Mouse (Mus musculus): ENCODE measurements around the gene Rnf220. TPM values are rescaled to one million over a fixed set of nuclear protein-coding genes. Genes with fewer than 3 reads are reported as not detected.
A peak's percentile ranks its signal among the peaks of the same experiment; 100 is the strongest.

The Rnf220 gene
- polyA plus RNA-seq, 1 experiment from 2014 or later: 55.9 TPM

DNA sequence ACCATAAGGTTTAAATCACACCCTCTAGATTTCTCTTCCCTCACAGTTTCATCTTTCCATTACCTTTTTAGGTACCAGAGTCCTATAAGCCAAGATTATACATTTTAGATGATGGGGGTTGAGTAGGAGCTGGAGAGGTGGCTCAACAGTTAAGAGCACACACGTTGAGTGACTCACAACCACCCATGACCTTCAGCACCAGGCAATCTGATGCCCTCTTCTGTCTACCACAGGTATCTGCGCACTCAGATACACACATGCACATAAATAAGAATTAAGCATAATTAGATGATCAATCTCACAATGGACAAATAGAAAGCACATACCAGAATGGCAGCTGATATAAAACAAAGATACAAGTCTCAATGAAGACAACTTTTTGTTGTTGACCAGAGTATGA, 24.5 kb upstream of the Rnf220 start:
- ATAC-seq: no peak
- WGBS (ENCODE audit: insufficient replicate concordance): 42% methylated on average over 2 of the region's 2 CpGs
- peaks cover 20% of the 10 kb centered on the region; the same call in 1 of the 2 replicates for H3K27me3 ChIP-seq (replicated peaks)
- no peak overlapping the region for H3K4me2 ChIP-seq
- H3K27ac ChIP-seq: no peak overlapping the region
- no peak overlapping the region for H3K9ac ChIP-seq
- H3K4me1 ChIP-seq: peaks cover 24% of the 10 kb centered on the region
- no peaks in the 10 kb centered on the region for H3K9me3 ChIP-seq (replicated peaks)
- H3K4me3 ChIP-seq: no peak overlapping the region
- H3K36me3 ChIP-seq: no peaks in the 10 kb centered on the region

DNA sequence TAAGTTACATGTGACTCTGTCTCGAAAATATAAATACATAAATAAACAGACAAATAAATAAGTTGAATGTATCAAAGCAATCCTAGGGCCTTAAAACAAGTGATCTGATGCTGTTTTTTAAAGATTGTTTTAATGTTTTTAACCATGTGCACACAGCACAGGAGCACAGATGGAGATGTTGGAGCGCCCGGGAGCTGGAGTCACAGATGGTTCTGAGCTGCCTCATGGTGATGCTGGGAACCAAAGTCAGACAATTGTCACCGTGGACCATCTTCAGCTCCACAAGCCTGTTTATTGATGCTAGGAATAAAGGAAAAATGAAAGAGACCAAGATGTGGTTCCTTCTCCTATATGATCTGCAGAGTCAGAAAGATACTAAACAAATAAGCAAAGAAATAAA, 21.4 kb upstream of the Rnf220 start:
- ATAC-seq: no peak
- H3K4me2 ChIP-seq: no peak overlapping the region
- no peaks in the 10 kb centered on the region for H3K4me1 ChIP-seq
- H3K4me3 ChIP-seq: no peak overlapping the region
- H3K27me3 ChIP-seq (replicated peaks): peaks cover 17% of the 10 kb centered on the region
- no peak overlapping the region for H3K9ac ChIP-seq
- 80% methylated on average over 4 of the region's 4 CpGs for WGBS (ENCODE audit: insufficient replicate concordance)
- H3K27ac ChIP-seq: no peak overlapping the region
- H3K36me3 ChIP-seq: no peaks in the 10 kb centered on the region
- H3K9me3 ChIP-seq (replicated peaks): no peaks in the 10 kb centered on the region

DNA sequence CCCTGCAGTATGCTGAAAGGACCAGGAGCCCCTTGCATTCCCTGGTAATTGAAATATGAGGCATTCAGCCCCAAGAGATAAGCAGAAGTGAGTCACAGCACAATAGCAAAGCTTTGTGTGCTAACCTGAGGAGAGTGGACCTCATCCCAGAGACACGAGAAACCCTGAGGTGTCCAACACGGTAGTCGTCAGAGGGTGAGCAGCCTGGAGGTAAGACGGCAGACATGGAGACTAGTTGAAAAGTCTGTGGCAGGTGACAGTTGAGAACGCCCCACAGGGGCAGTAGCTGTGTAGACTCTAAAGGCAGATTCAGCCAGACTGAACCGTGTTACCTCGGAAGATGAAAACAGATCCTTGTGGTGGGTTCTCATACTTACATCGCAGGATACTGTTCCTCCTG, 2.2 kb upstream of the Rnf220 start:
- ATAC-seq: no peak
- WGBS (ENCODE audit: insufficient replicate concordance): 73% methylated on average over 8 of the region's 8 CpGs
- Histone ChIP-seq H3K9me3 (replicated peaks) (peaks cover 6% of the 10 kb centered on the region), H3K4me3 (no peak overlapping the region), H3K27me3 (replicated peaks) (peaks cover 68% of the 10 kb centered on the region), H3K9ac (no peak overlapping the region), H3K4me1 (peaks cover 27% of the 10 kb centered on the region), H3K36me3 (no peaks in the 10 kb centered on the region), H3K27ac (no peak overlapping the region), H3K4me2 (no peak overlapping the region)

DNA sequence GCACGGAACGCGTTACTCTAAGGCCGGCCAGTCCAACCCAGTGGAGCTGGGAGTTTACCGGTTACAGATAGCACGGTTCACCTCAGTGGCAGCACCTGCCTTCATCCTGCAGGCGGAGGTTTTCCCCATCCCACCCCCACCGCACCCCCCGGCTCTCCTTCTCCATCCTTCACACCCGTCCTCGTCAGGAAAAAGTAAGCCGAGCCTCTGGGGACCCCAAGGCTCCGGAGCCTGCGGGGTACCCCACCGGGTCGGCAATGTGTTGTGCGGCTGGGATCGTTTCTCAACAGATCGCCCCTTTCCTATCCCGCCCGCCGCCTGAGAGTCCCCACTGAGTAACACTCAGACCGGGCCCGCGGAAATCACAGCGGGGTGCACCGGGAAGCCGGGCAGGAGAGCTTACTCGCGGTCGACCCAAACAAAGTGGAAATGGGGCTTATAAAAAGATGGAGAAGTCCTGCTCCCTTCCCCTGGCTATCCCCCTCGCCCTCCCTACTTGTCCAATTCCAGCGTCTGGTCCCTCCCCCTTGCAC, 917 bp downstream of the Rnf220 start:
- no peaks in the 10 kb centered on the region for H3K36me3 ChIP-seq
- H3K27me3 ChIP-seq (replicated peaks): peaks cover 89% of the 10 kb centered on the region
- under 1% methylated on average over 33 of the region's 33 CpGs for WGBS (ENCODE audit: insufficient replicate concordance)
- peak overlapping the region; percentile 85 for H3K4me2 ChIP-seq
- ATAC-seq: no peak
- peak overlapping the region; percentile 41; the same call in 1 of the 2 replicates for H3K9ac ChIP-seq
- peak overlapping the region; percentile 57 for H3K4me3 ChIP-seq
- H3K4me1 ChIP-seq: peaks cover 33% of the 10 kb centered on the region
- H3K27ac ChIP-seq: no peak overlapping the region
- no peaks in the 10 kb centered on the region for H3K9me3 ChIP-seq (replicated peaks)

DNA sequence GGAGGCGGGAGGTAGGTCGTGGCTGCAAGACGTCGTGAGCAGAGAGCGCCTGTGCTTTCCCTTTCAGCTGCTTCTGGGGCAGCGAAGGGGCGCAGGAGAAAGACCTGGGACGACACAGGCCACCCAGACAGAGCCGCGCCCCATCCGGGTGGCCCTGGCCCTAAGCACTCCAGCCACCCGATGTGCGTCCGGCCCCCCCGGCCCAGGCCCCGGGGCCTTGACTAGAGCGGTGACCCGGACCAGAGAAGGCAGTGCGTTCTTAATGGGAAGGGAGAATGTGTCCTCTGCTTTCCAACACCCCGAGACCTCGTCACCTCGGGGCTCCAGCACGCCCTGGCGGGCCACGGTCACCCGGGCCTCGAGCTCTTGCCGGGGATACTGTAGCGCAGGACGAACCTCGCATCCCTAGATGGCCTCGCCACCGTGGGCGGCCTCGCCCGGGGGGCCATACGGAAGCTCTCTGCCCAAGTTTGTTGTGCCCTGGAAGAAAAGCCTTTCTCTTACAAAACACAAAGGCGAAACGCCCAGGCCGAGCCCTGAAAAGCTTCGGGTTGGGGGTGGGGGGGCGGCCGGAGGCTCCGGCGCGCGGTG, 1.8 kb downstream of the Rnf220 start:
- peak; percentile 28; the same call in 1 of the 2 replicates for ATAC-seq
- H3K9me3 ChIP-seq (replicated peaks): no peaks in the 10 kb centered on the region
- no peaks in the 10 kb centered on the region for H3K36me3 ChIP-seq
- peak overlapping the region; percentile 57 for H3K4me3 ChIP-seq
- peaks cover 33% of the 10 kb centered on the region for H3K4me1 ChIP-seq
- peak overlapping the region; percentile 85 for H3K4me2 ChIP-seq
- WGBS (ENCODE audit: insufficient replicate concordance): under 1% methylated on average over 47 of the region's 47 CpGs
- H3K27me3 ChIP-seq (replicated peaks): peaks cover 98% of the 10 kb centered on the region
- H3K9ac ChIP-seq: peak overlapping the region; percentile 62
- H3K27ac ChIP-seq: no peak overlapping the region

DNA sequence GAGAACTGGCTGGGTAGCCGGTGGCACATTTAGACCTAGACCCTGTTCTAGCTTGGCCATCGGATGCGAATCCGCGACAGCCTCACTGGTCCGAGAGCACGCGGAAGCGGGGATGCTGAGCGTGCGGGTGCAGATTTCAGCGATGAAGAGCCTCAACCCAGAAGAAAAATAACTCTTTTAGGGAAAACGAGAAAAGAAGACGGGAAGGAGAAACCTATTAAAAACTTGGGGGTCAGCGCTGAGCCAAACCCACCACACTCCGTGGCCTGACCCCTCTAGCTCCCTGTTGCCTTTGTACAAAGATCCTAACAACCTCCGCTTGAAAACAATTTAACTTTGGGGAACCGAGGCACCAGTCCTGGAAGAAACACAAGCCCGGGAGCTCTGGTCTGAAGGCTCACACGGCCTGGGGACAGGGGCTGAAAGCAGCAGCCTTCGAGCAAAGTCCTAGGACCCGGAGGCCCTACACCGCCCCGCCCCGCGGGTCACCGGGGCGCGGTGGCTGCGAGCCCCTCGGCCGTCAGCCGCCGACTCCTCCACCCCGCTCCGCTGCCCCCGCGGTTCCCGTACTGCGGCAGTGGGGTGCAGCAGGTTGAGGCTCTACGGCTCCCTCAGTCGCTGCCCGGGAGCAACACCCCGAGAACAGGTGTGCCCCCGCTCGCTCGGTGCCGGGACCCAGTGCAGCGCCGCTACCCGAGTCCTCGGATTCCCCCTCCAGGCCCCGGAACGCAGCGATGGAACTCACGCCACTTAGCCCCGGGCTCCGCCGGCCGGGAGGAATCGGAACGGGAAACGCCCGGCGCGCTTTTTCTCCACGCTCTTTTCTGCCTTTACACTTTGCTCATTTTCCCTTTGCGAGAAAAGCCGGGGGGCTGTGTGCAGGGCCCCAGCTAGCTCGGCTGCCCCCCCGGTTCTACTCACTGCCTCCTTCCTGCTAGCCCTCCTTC, 2.7 kb downstream of the Rnf220 start:
- Histone ChIP-seq H3K27ac (no peak overlapping the region; the same call in 1 of the 2 replicates), H3K9me3 (replicated peaks) (no peaks in the 10 kb centered on the region), H3K36me3 (no peaks in the 10 kb centered on the region), H3K9ac (peak overlapping the region; percentile 62), H3K27me3 (replicated peaks) (peaks cover 98% of the 10 kb centered on the region), H3K4me2 (peak overlapping the region; percentile 85), H3K4me3 (peak overlapping the region; percentile 57), H3K4me1 (peaks cover 33% of the 10 kb centered on the region)
- WGBS (ENCODE audit: insufficient replicate concordance): 1% methylated on average over 71 of the region's 71 CpGs
- ATAC-seq: peak; percentile 19; the same call in 1 of the 2 replicates

DNA sequence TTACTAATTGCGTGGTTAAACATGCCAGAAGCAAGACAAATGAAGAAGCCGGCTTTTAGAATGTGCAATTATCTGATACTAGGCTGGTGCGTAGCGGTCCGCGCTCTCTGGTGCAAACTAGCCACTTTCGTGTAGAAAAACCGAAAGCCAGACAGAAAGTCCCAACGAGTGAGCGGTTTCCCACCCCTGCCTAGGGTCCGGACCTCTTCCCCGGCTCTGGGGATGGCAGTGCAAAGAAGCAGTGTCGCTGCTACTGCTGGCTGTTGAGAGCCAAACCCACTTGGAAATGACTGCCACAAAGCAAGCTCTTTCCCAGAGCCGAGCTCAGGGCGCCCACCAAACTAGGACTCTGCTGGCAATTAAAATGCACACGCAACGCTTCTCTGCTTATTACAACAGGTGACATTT, 3.7 kb downstream of the Rnf220 start:
- Histone ChIP-seq H3K36me3 (no peaks in the 10 kb centered on the region), H3K27ac (no peak overlapping the region), H3K4me2 (peak overlapping the region; percentile 85), H3K4me3 (peak overlapping the region; percentile 57), H3K9me3 (replicated peaks) (no peaks in the 10 kb centered on the region), H3K27me3 (replicated peaks) (peaks cover 97% of the 10 kb centered on the region), H3K4me1 (peaks cover 33% of the 10 kb centered on the region), H3K9ac (peak overlapping the region; percentile 42; the same call in 1 of the 2 replicates)
- 2% methylated on average over 17 of the region's 17 CpGs for WGBS (ENCODE audit: insufficient replicate concordance)
- no peak for ATAC-seq

DNA sequence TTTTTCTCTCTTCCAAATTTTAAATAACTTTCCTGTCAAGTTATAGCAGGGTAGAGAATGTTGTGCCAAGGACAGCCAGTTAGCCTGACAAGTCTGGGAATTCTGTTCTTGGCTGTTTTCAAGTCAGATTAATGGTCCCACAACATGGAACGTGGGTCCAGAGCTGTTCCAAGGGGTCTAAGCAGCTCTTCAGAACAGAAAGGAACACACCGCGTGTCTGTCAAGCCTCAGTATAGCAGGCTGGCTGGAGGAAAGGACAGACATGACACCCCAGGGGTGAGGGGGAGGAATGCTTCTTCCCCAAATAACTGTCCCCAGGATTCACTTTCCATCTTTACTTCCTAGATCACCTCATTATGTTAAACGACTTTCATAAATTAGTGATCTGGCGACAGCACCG, 5.0 kb downstream of the Rnf220 start:
- no peak overlapping the region for H3K4me3 ChIP-seq
- H3K27ac ChIP-seq: no peak overlapping the region
- no peaks in the 10 kb centered on the region for H3K9me3 ChIP-seq (replicated peaks)
- no peak for ATAC-seq
- H3K36me3 ChIP-seq: no peaks in the 10 kb centered on the region
- no peak overlapping the region for H3K9ac ChIP-seq
- H3K4me2 ChIP-seq: no peak overlapping the region
- H3K4me1 ChIP-seq: peaks cover 35% of the 10 kb centered on the region
- 61% methylated on average over 6 of the region's 6 CpGs for WGBS (ENCODE audit: insufficient replicate concordance)
- peaks cover 98% of the 10 kb centered on the region for H3K27me3 ChIP-seq (replicated peaks)

DNA sequence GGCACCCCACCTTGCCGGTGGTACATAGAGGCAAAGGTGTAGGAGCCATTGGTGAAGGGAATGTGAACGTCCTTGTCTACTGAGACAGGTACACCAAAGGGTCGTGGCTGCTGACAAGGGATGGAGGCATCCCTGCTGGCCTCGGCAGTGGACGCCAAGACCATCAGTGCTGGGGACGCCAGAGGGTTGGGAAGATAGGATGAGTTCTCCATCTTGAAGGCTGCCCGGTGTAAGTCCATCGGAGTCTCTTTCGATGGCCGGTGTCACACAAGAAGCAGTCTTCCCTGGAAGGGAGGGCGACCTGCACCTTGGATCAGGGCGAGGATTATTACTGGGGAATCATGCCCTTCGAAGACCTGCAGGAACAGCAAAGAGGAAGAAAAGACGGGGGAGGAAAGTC, 6.9 kb downstream of the Rnf220 start:
- Histone ChIP-seq H3K27me3 (replicated peaks) (peaks cover 98% of the 10 kb centered on the region), H3K9ac (no peak overlapping the region), H3K36me3 (no peaks in the 10 kb centered on the region), H3K4me3 (no peak overlapping the region), H3K4me1 (peaks cover 32% of the 10 kb centered on the region), H3K9me3 (replicated peaks) (no peaks in the 10 kb centered on the region), H3K4me2 (no peak overlapping the region), H3K27ac (no peak overlapping the region)
- WGBS (ENCODE audit: insufficient replicate concordance): 72% methylated on average over 14 of the region's 14 CpGs
- no peak for ATAC-seq

DNA sequence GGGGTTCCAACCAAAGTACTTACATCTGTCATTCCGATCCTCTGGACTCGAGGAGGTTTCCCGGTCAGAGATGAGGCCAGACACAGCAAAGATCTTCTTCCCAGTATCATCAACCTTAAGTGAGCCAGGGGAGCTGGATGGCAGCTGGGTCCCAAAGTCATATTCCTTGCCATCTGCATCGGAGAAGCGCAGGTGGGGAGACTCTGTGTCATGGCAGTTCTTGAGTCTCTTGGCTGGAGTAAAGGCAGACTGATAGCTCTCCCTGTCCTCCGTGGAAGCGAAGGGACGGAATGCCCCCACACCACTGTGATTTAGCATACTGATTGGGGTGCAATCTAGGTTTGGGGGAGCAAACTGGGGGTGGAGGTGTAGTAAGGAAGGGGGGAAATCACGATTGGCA, 7.3 kb downstream of the Rnf220 start:
- H3K27me3 ChIP-seq (replicated peaks): peaks cover 98% of the 10 kb centered on the region
- H3K4me3 ChIP-seq: no peak overlapping the region
- H3K27ac ChIP-seq: no peak overlapping the region
- no peak overlapping the region for H3K4me2 ChIP-seq
- no peaks in the 10 kb centered on the region for H3K36me3 ChIP-seq
- no peaks in the 10 kb centered on the region for H3K9me3 ChIP-seq (replicated peaks)
- H3K9ac ChIP-seq: no peak overlapping the region
- peaks cover 32% of the 10 kb centered on the region for H3K4me1 ChIP-seq
- no peak for ATAC-seq
- WGBS (ENCODE audit: insufficient replicate concordance): 85% methylated on average over 9 of the region's 9 CpGs

DNA sequence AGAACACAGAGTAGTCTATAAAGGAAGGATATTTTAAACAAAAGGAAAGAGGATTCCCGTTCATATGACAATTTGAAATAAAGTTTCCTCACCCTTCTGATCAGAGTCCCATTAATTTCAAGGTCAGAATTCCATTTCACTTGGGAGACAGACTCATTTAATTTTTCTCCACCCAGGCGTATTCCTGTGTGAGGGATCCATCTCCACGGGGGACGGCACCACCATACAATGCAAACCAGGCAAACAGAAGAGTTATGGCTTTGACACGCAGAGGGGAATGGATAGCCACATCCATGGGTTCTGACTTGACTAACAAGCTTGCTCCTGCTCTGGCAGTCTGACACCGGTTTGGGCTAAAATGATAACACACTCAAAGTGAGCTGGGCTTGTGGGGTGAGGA, 9.4 kb downstream of the Rnf220 start:
- Histone ChIP-seq H3K9me3 (replicated peaks) (no peaks in the 10 kb centered on the region), H3K27me3 (replicated peaks) (peaks cover 82% of the 10 kb centered on the region), H3K9ac (no peak overlapping the region), H3K36me3 (no peaks in the 10 kb centered on the region), H3K27ac (no peak overlapping the region), H3K4me1 (peaks cover 39% of the 10 kb centered on the region), H3K4me2 (no peak overlapping the region), H3K4me3 (no peak overlapping the region)
- WGBS (ENCODE audit: insufficient replicate concordance): 66% methylated on average over 6 of the region's 6 CpGs
- ATAC-seq: no peak

DNA sequence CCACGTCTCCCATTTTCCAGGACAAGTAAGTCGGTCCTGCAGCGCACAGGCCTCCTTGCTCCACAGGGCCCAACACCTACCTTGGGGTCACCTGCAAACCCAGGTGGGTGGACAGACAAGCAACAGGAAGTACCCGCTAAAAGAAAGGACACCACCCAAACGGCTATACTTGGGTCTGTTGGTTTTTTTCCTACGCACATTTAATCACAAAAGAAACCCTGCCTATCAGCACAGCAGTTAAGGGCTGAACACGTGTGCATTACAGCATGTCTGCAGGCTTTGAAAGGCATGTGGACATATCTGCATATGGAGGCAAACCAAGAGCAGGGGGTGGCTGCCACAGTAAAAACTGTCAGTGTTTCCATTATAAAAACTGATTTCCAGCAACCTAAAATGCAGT, 10.7 kb downstream of the Rnf220 start:
- H3K27ac ChIP-seq: no peak overlapping the region
- no peak for ATAC-seq
- H3K4me2 ChIP-seq: no peak overlapping the region
- H3K4me3 ChIP-seq: no peak overlapping the region
- H3K4me1 ChIP-seq: peaks cover 52% of the 10 kb centered on the region
- H3K9me3 ChIP-seq (replicated peaks): no peaks in the 10 kb centered on the region
- WGBS (ENCODE audit: insufficient replicate concordance): 59% methylated on average over 7 of the region's 7 CpGs
- H3K9ac ChIP-seq: no peak overlapping the region
- H3K27me3 ChIP-seq (replicated peaks): peaks cover 69% of the 10 kb centered on the region
- H3K36me3 ChIP-seq: no peaks in the 10 kb centered on the region

All from liver, embryonic 12.5 days (tissue).